Mouse (Mus musculus): ENCODE data around the gene Cabin1.
A peak's percentile ranks its signal among the peaks of the same experiment; 100 is the strongest.
"Not testable (repeated sequence)": the region's sequence is repeated elsewhere in the genome, so short reads cannot be mapped to it uniquely, and the experiment has no call there.

Gene Cabin1

GRCm38 (mm10) chr10:75763682-75764518 lies at the start of gene Cabin1:
TSS of gene Cabin1 (minus strand) at chr10:75764341.
- peak; percentile 97 for DNase-seq

- no peak for DNase-seq
Measured at GRCm38 (mm10) chr10:75804217-75804616, 40.1 kb upstream of the Cabin1 start.

GRCm38 (mm10) chr10:75798176-75798696 lies 34.1 kb upstream of the Cabin1 start, which contains the start of gene Gstt1:
TSS of gene Gstt1 (minus strand) at chr10:75798584.
- DNase-seq = peak; percentile 34

- DNase-seq = peak; percentile 39
Measured at GRCm38 (mm10) chr10:75797619-75798175, 33.6 kb upstream of the Cabin1 start.

- no peak for DNase-seq
Measured at GRCm38 (mm10) chr10:75796731-75797516, 32.8 kb upstream of the Cabin1 start.

- no peak for DNase-seq
Measured at GRCm38 (mm10) chr10:75794880-75795279, 30.7 kb upstream of the Cabin1 start.

GRCm38 (mm10) chr10:75790773-75791172 lies 26.6 kb upstream of the Cabin1 start:
- DNase-seq = peak; percentile 40

GRCm38 (mm10) chr10:75789841-75790240 lies 25.7 kb upstream of the Cabin1 start:
- DNase-seq = no peak

- no peak for DNase-seq
Measured at GRCm38 (mm10) chr10:75789081-75789735, 25.1 kb upstream of the Cabin1 start.

- no peak for DNase-seq
Measured at GRCm38 (mm10) chr10:75788277-75788676, 24.1 kb upstream of the Cabin1 start.

- DNase-seq = no peak
Measured at GRCm38 (mm10) chr10:75785442-75785841, 21.3 kb upstream of the Cabin1 start.

- peak; percentile 46 for DNase-seq
Measured at GRCm38 (mm10) chr10:75780769-75781578, 16.8 kb upstream of the Cabin1 start, which contains the start of the genes Gm20441 and Gstt3. TSS of gene Gm20441 (minus strand) at chr10:75780954. TSS of gene Gstt3 (minus strand) at chr10:75781414.

- peak; percentile 26 for DNase-seq
Measured at GRCm38 (mm10) chr10:75779206-75780174, 15.3 kb upstream of the Cabin1 start.

- no peak for DNase-seq
Measured at GRCm38 (mm10) chr10:75777885-75778284, 13.7 kb upstream of the Cabin1 start.

GRCm38 (mm10) chr10:75776562-75776961 lies 12.4 kb upstream of the Cabin1 start:
- no peak for DNase-seq

- no peak for DNase-seq
Measured at GRCm38 (mm10) chr10:75774587-75774986, 10.4 kb upstream of the Cabin1 start.

GRCm38 (mm10) chr10:75774102-75774501 lies 10.0 kb upstream of the Cabin1 start:
- DNase-seq = no peak

- DNase-seq = peak; percentile 91
Measured at GRCm38 (mm10) chr10:75772795-75773664, 8.9 kb upstream of the Cabin1 start, which contains the start of gene Ddt. TSS of gene Ddt (minus strand) at chr10:75773414.

GRCm38 (mm10) chr10:75767756-75768155 lies 3.6 kb upstream of the Cabin1 start:
- DNase-seq = not testable (repeated sequence)

Measured in thymus, postnatal 4 days (tissue).